Mouse (Mus musculus) G1E (cell line): ENCODE results near the gene Nlrp3.

Experiments used
- CTCF ChIP-seq: IDR thresholded peaks from 2 replicates; pipeline ENCODE4 v1.5.1; 2012; ENCODE audit warnings: low read depth, low read length, inconsistent platforms, mixed read lengths
- GATA1 ChIP-seq: IDR thresholded peaks from 2 replicates; pipeline ENCODE4 v1.6.1; 2012; ENCODE audit warnings: borderline replicate concordance, low read length, inconsistent platforms, mixed read lengths
- TAL1 ChIP-seq: conservative IDR thresholded peaks from 2 replicates; pipeline ENCODE4 v1.6.1; 2012; ENCODE audit warnings: low read depth, low read length, inconsistent platforms, mixed read lengths

- no peak for TF ChIP-seq CTCF
- TF ChIP-seq GATA1: no peak
- no peak for TF ChIP-seq TAL1
Measured at GRCm38 (mm10) chr11:59562336-59562735, 21.0 kb downstream of the Nlrp3 start.
